Mouse (Mus musculus) cerebellum, adult 8-10 months (tissue): ENCODE data around the gene Pex11g.

Experiments
- DNase-seq: peaks from one replicate; pipeline ENCODE4 v3.0.0; 2022

The Pex11g gene

GRCm38 (mm10) chr8:3467006-3467885, at the start of gene Pex11g:
TSS of gene Pex11g (minus strand) at chr8:3467680.
- DNase-seq: peak; percentile 96

DNA sequence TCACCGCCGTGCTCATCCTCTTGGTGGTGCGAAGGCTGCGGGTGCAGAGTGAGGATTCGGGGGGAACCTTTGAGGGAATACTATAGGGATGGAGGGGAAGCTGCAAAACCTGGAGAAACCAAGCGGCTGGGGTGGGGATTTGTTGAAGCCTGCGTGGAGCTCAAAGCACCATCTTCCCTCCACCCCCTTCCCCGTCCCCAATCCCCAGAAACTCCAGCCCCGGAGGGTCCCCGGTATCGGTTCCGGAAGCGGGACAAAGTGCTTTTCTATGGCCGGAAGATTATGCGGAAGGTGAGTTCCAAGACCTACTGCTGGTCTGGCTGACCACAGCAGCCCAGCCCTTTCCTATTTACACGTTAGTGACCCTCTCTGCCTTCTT, 49.6 kb upstream of the Pex11g start:
- DNase-seq: no peak

- peak; percentile 96 for DNase-seq
Measured at GRCm38 (mm10) chr8:3516450-3517116, 49.1 kb upstream of the Pex11g start.

DNA sequence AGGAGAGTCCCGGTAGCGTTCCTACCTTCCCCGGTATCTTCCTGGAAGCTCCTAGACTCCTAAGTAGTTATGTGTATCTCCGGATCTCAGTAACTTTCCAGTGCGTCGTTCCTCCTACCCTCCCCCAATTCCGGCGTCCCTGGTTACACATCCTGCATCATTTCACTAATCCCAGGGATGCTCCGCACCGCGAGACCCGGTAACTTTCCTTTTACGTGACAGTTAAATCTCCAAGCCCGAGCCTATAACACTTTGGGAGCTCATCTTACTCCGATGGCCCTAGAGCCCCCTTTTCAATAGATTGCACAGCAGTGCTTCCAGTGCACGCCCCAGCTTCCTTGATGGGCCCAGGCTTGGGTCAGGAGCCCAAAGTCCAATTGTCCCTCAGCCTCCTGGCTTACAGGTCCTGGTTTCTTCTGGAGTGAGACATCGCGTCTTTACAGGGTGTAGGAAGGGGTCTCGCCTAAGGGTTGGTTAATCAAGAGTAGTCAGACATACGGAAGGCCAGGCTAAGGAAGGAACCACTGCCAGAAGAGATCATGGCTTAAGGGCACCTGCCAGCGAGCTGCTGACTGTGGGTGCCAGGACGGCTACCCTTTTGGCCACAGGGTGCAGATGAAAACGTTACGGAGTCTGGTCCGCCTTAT, 48.4 kb upstream of the Pex11g start:
- no peak for DNase-seq

GRCm38 (mm10) chr8:3515260-3515671, 47.8 kb upstream of the Pex11g start, which contains the start of gene Pnpla6:
TSS of gene Pnpla6 (plus strand) at chr8:3515384.
- DNase-seq: peak; percentile 88

DNA sequence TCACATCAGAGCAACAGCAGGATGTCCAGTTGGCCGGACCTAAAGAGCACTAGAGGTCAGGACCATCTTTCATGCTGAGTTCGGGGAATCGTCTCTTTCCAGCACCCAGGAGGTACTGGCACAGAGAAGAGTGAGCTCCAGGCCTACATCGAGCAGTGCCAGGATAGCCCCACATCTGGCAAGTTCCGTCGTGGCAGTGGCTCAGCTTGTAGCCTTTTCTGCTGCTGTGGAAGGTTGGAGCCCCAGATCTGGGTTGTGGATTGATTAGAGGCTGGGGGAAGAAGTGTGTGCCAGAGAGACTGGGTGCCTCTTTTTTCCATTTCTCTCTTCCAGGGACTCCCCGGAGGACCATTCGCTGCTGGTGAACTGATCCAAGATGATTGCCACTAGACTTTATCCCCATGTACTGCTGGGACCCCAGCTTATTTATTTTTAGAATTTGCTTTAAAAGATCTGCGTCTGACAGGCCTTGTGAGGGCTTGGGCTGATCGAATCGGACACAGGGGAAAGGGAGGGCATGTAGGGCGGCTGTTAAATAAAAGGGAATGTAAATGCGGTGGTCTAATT, 47.3 kb upstream of the Pex11g start:
- DNase-seq: peak; percentile 50

DNA sequence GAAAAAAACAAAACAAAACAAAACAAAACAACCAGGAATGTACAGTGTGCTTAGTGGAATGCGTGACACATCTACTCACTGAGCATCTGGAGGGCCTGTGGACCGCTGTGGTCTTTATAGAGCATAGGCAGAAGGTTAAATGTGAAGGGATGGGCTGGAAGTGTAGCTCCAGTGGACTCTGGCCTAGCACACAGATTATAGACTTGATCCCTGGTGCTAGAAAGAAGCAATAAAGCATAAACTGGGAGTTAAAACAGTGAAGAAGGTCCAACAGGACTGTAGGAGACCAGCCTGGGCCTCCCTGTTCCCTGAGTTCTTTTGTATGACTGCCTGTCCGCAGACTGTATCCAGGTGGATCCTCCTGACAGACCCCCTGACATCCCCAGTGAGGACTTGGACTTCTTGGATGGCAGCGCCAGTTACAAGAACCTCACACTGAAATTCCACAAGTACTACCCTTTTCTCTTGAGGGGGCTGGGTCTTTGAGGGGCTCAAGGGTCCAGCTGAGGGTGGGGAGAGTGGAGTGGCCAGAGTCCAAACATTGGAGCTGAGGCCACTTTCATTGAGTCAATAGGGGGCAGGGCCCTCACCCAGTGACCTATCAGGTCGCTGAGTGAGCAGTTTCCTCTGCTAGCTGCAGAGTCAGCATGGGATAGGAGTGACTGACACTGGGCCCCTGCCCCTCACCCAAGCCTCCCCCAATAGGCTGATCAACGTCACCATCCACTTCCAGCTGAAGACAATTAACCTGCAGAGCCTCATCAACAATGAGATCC, 40.7 kb upstream of the Pex11g start:
- no peak for DNase-seq

GRCm38 (mm10) chr8:3502217-3502616, 34.7 kb upstream of the Pex11g start:
- no peak for DNase-seq

- DNase-seq: peak; percentile 99
Measured at GRCm38 (mm10) chr8:3500235-3501090, 33.0 kb upstream of the Pex11g start, which contains the start of gene Mcoln1. TSS of gene Mcoln1 (plus strand) at chr8:3500457.

DNA sequence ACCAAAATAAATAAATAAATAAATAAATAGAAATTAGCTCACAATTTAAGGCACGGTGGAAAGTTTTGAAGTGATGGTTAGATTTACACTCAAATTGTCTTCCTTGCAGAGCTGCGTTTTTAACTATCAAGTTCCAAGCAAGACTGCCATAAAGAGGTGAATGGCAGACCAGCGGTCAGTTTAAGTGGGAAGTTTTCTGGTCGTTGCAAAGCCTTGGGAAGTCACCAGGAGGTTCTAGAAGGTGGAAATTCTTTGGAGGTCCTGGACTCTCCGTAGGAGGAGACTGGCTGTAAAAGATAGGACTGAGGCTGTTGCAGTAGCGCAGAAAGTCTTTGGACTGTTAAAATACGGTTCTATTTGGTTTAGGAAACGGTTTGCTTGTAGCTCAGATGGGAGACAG, 32.3 kb upstream of the Pex11g start:
- no peak for DNase-seq

- DNase-seq: no peak
Measured at GRCm38 (mm10) chr8:3498583-3498982, 31.1 kb upstream of the Pex11g start.

DNA sequence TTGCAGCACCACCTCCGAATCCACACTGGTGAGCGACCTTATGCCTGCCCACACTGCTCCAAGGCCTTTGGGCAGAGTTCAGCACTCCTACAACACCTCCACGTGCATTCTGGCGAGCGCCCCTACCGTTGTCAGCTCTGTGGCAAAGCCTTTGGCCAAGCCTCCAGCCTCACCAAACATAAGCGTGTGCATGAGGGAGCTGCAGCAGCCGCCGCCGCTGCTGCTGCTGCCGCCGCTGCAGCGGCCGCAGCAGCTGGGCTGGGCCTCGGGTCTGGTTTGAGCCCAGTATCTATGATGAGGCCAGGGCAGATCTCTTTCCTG, 28.9 kb upstream of the Pex11g start:
- no peak for DNase-seq

DNA sequence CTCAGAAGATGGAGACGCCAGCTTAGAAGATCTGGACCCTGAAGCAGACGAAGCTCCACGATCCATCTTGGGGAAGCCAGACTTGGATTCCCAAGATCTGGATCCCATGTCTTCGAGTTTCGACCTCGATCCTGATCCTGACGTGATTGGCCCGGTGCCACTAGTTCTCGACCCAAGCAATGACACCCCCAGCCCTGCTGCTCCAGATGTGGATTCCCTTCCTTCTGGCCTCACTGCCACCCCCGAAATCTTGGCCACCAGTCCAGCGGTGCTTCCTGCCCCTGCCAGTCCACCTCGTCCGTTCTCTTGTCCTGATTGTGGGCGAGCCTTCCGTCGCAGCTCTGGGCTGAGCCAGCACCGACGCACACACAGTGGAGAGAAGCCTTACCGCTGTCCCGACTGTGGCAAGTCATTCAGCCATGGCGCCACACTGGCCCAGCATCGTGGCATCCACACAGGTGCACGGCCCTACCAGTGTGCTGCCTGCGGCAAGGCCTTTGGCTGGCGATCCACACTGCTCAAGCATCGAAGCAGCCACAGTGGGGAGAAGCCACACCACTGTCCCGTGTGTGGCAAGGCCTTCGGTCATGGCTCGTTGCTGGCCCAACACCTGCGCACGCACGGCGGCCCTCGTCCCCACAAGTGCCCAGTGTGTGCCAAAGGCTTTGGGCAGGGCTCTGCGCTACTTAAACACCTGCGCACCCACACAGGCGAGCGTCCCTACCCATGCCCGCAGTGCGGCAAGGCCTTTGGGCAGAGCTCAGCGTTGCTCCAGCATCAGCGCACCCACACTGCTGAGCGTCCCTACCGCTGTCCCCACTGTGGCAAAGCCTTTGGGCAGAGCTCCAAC, 28.3 kb upstream of the Pex11g start:
- DNase-seq: no peak

DNA sequence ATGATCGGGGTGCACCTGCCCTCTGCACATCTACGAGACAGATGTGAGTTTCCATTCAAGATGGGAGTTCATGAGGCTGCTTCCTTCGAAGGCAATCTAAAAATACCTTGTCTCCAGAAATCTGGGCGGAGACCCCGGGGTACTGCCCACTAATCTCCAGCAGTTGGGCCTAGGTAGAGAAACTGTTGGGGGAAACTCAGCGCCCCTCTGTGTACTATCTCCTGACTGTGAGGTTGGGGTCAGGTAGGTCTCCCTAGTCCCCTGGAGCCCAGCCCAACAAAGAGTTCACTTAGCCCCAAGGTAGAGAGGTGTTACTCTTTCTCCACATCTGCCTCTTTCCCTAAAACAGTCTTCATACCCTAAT, 26.3 kb upstream of the Pex11g start:
- no peak for DNase-seq

GRCm38 (mm10) chr8:3492901-3493844, 25.7 kb upstream of the Pex11g start, which contains the start of gene Zfp358:
TSS of gene Zfp358 (plus strand) at chr8:3493138.
- peak; percentile 74 for DNase-seq

DNA sequence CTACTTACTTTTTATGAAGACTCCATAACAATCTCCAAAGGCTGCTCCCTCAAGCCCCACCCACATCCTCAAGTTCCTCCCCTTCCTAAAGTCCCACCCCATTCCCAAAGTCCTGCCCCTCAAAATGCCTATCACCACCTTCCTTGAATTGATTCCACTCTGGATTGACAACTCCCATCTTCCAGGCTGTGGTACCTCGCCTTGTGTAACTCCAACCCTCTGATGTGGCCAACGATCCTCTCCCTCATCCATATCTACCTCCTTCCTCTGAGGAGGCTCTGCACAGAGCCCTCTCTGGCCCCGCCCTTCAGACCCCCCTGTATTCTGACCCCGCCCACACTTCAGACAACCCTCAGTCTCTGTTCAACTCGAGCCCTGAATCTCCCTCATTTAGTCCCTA, 17.7 kb upstream of the Pex11g start:
- no peak for DNase-seq

DNA sequence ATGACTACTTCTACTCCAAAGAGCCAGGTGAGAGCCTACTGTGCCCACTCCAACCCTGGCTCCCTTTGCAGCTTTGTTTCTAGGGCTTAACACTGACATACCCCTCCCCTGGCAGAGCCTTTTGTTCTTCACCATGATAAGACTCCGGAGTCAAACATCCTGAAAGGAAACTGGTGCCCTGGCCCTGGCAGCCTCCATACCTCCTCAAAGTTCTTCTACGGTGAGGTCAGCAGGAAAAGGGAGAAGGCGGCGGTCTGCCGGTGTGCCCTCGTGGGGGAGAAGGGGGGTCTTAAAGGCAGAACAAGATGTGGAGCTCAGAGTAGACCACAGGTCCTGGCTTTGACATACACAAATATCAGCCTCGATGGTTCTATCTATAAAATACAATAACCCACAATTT, 16.1 kb upstream of the Pex11g start:
- DNase-seq: no peak

DNA sequence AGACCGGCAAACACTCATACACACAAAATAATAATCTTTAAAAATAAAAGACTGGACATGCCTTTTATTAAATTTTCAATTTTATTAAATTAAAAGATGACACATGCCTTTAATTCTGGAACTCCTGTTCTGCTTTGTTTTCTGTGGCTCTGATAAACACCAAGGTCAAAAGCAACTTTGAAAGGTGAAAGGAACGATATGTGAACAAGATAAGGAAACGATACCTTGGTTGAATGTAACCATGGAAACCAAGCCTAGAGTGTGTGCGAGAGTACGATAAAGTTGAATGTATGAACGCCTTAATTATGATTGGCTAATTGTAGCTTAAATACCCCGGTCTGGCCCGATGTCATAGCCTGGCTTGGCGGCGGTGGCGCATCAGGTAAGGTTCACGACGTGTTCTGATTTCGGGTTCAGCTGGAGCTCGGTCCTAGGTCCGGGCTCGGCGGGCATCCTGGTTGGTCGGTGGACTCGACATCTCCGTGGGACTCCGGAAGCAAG, 14.8 kb upstream of the Pex11g start:
- no peak for DNase-seq

- no peak for DNase-seq
Measured at GRCm38 (mm10) chr8:3481605-3482004, 14.1 kb upstream of the Pex11g start.
